Mouse (Mus musculus) liver, embryonic 13.5 days (tissue): ENCODE results near the gene Gng11. TPM values are rescaled to one million over a fixed set of nuclear protein-coding genes. Genes with fewer than 3 reads are reported as not detected.

ENCODE experiments used
- ATAC-seq: fragments of 200-750 bp; cut with Nextera tagmentation; 2 replicates; pipeline ENCODE4 v1.8.0; 2017; ENCODE audit warnings: low read depth, mild to moderate bottlenecking, moderate number of reproducible peaks, moderate library complexity
- DNase-seq: peaks from one replicate; pipeline ENCODE4 v3.0.0; 2022
- H3K27ac ChIP-seq: fragments of 300-500 bp; sonication (generic); 2 replicates; pipeline ENCODE4 v1.5.1; 2015; ENCODE audit warnings: moderate library complexity, mild to moderate bottlenecking, inconsistent platforms
- H3K27me3 ChIP-seq: fragments of 300-500 bp; sonication (generic); 2 replicates; pipeline ENCODE4 v1.6.1; 2015; ENCODE audit warnings: mild to moderate bottlenecking, inconsistent platforms
- H3K36me3 ChIP-seq: fragments of 300-500 bp; sonication (generic); 2 replicates; pipeline ENCODE4 v1.6.1; 2015; ENCODE audit warnings: mild to moderate bottlenecking, inconsistent platforms
- H3K4me1 ChIP-seq: fragments of 300-500 bp; sonication (generic); replicated peaks from 2 replicates; pipeline ENCODE4 v1.6.1; 2015; ENCODE audit warnings: inconsistent platforms
- H3K4me2 ChIP-seq: fragments of 300-500 bp; sonication (generic); 2 replicates; pipeline ENCODE4 v1.6.1; 2015; ENCODE audit warnings: inconsistent platforms, mild to moderate bottlenecking, moderate library complexity
- H3K4me3 ChIP-seq: fragments of 300-500 bp; sonication (generic); replicated peaks from 2 replicates; pipeline ENCODE4 v1.5.1; 2015; ENCODE audit warnings: mild to moderate bottlenecking, inconsistent platforms
- H3K9ac ChIP-seq: fragments of 300-500 bp; sonication (generic); 2 replicates; pipeline ENCODE4 v1.6.1; 2015; ENCODE audit warnings: mild to moderate bottlenecking, inconsistent platforms
- H3K9me3 ChIP-seq: fragments of 300-500 bp; sonication (generic); replicated peaks from 2 replicates; pipeline ENCODE4 v1.6.1; 2016; ENCODE audit warnings: inconsistent platforms
- WGBS: fragments of 180-500 bp; shearing (Covaris S2); methylation state at CpG from one replicate; pipeline ENCODE4 v1.1.7; 2015; ENCODE audit not compliant: insufficient replicate concordance; 5-methylcytosine and 5-hydroxymethylcytosine counted together
- polyA plus RNA-seq: library from polyadenylated mRNA; unstranded; fragments of >200 nt; fragmentation: Nextera tagmentation; extraction: Ambion mirVana; gene quantifications from 2 replicates; pipeline ENCODE4 v1.2.1, GENCODE M21; 2015

The Gng11 gene
- polyA plus RNA-seq, 1 experiment from 2014 or later, result 21.1 TPM

DNA sequence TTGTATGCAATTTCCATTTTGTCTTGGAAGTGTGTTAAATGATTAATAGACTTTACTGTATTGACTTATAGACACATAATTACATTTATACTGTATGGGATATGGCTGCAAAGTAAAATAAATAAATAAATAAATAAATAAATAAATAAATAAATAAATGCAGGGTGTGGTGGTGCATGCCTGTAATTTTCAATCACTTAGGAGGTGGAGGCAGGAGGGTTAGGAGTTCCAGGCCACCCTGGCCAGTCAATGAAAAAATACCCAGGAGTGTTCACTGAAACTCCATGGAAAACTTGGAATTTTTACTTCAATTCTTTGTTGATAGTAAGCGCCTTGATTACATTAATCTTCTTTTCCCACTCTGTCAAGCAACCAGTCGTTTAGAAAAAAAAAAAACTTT is 1.1 kb downstream of the Gng11 start:
- no peak for ATAC-seq
- H3K9me3 ChIP-seq, result no peaks in the 10 kb centered on the region
- peak overlapping the region; percentile 56; the same call in 1 of the 2 replicates for H3K4me3 ChIP-seq
- DNase-seq, result no peak
- WGBS, result 40% methylated on average over 2 of the region's 2 CpGs
- no peaks in the 10 kb centered on the region for H3K4me1 ChIP-seq
- no peaks in the 10 kb centered on the region for H3K27me3 ChIP-seq
- no peak overlapping the region for H3K9ac ChIP-seq
- H3K4me2 ChIP-seq, result no peak overlapping the region
- no peak overlapping the region for H3K27ac ChIP-seq
- H3K36me3 ChIP-seq, result no peaks in the 10 kb centered on the region

DNA sequence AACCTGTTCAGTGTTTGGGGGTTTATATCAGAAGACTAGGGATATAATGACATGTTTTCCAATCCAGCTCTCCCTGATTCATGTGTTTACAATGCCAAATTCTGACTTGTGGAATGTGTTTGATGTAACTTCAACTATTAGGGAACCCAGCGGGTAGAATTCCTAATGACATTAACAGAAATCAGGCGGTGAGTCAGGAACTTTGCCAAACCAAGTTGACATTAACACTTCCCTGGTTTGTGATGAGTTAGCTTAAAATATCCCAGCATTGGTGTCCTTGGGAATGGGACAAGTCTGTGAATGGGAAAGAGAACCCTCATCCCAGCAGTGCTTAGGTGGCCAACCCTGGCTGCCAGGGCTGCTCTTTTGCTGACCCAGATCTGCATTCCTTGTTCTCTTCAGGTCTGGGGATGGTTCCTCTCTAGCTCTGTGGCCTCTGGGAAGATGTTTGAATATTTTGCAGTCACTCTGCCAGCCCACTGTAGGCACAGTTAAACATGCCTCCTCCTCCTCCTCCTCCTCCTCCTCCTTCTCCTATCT is 4.9 kb downstream of the Gng11 start:
- no peaks in the 10 kb centered on the region for H3K36me3 ChIP-seq
- no peaks in the 10 kb centered on the region for H3K9me3 ChIP-seq
- H3K4me3 ChIP-seq, result no peak overlapping the region
- no peak overlapping the region for H3K4me2 ChIP-seq
- H3K27ac ChIP-seq, result no peak overlapping the region
- DNase-seq (no peak), ATAC-seq (no peak)
- no peaks in the 10 kb centered on the region for H3K27me3 ChIP-seq
- no peak overlapping the region for H3K9ac ChIP-seq
- 72% methylated on average over 2 of the region's 2 CpGs for WGBS
- no peaks in the 10 kb centered on the region for H3K4me1 ChIP-seq

DNA sequence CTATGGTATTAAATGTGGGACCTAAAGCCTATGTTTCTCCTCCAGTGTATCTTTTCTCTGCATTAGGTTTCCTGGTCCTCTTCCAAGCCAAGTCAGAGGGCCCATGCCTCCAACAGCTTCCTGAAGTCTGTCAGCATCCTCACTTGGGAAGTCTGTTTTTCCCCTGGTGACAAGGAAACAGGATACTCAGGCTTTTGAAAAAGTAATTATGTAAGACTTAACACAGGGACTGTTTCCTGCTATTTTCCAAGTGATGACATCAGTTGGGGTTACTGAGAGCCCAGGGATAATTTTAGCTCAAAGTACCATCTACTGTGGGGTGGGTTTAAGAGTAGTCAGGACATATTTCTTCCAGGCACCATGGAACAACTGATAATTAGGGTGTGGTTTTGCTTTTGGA is 5.8 kb downstream of the Gng11 start:
- no peaks in the 10 kb centered on the region for H3K9me3 ChIP-seq
- H3K4me2 ChIP-seq, result no peak overlapping the region
- H3K36me3 ChIP-seq, result no peaks in the 10 kb centered on the region
- ATAC-seq (no peak), DNase-seq (no peak)
- H3K4me3 ChIP-seq, result no peak overlapping the region
- no peak overlapping the region for H3K9ac ChIP-seq
- no peak overlapping the region for H3K27ac ChIP-seq
- no peaks in the 10 kb centered on the region for H3K27me3 ChIP-seq
- no peaks in the 10 kb centered on the region for H3K4me1 ChIP-seq

DNA sequence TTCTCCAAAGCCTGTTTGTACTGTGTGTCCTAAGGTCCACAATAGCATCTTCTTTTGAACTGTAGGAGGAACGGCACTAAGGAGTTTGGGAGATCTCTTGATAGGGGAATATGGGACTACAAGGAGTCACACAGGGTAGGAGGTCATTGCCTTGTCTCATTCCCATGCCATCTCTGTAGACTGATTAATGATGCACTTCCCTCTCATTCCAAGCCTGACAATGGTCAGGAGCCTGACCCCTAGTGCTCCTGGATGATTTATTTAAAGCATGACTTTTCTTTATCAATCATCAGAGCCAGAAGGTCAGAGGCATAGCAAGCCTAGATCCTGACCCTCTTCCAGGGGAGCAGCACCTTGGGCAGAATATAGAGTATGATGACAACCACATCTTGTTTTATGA is 18.9 kb downstream of the Gng11 start:
- H3K27me3 ChIP-seq, result no peaks in the 10 kb centered on the region
- 48% methylated on average over 1 of the region's 1 CpGs for WGBS

DNA sequence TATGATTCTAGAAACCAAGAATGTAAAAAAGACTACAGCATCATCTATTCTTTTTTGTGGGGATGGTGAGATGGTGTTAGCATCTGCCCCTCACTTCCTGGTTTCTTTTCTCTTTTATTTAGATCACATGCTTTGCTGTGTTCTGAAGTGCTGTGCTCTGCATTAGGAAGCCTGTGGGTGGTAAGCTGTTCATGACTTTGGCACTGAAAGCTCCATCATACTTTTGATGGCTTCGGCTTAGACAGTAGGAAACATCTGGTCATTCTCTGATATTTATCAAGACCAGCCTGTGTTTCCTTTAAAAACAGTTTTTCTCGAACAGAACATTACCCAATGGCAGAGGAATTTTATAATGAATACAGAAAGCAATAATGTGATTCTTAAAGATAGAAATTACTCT is 22.7 kb downstream of the Gng11 start:
- Histone ChIP-seq H3K27ac (no peak overlapping the region), H3K4me1 (no peaks in the 10 kb centered on the region), H3K4me2 (no peak overlapping the region), H3K36me3 (no peaks in the 10 kb centered on the region), H3K9ac (no peak overlapping the region), H3K4me3 (no peak overlapping the region), H3K27me3 (no peaks in the 10 kb centered on the region), H3K9me3 (no peaks in the 10 kb centered on the region)
- 18% methylated on average over 2 of the region's 2 CpGs for WGBS
- ATAC-seq (no peak), DNase-seq (no peak)

More for the DNA sequence above, 18.9 kb downstream of the Gng11 start:
- no peaks in the 10 kb centered on the region for H3K4me1 ChIP-seq
- H3K27ac ChIP-seq, result no peak overlapping the region
- ATAC-seq (no peak), DNase-seq (no peak)
- no peak overlapping the region for H3K4me3 ChIP-seq
- no peak overlapping the region for H3K4me2 ChIP-seq
- H3K9me3 ChIP-seq, result no peaks in the 10 kb centered on the region
- H3K9ac ChIP-seq, result no peak overlapping the region
- no peaks in the 10 kb centered on the region for H3K36me3 ChIP-seq

DNA sequence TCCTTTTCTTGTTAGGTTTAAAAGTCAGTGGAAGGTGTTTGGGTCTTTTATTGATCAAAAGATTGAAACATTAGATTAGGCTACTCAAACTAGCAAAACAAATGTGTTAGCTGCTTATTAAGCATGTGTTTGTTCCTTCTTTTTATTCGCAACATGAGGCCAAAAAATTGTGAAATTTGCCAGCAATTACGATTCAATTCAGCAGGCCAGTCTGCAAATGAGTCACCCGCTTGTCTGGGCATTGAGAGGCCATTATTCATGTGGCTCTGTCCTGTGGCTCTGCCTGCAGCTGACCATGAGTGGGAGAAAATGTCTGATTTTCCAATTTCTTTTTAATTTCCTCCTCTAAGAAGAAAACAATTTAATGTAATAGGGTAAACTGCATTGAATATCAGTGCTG is 27.3 kb downstream of the Gng11 start:
- Histone ChIP-seq H3K27me3 (no peaks in the 10 kb centered on the region), H3K4me1 (no peaks in the 10 kb centered on the region), H3K9me3 (no peaks in the 10 kb centered on the region), H3K4me2 (no peak overlapping the region), H3K4me3 (no peak overlapping the region), H3K9ac (no peak overlapping the region), H3K36me3 (no peaks in the 10 kb centered on the region), H3K27ac (no peak overlapping the region)
- 56% methylated on average over 3 of the region's 3 CpGs for WGBS
- DNase-seq (no peak), ATAC-seq (no peak)

DNA sequence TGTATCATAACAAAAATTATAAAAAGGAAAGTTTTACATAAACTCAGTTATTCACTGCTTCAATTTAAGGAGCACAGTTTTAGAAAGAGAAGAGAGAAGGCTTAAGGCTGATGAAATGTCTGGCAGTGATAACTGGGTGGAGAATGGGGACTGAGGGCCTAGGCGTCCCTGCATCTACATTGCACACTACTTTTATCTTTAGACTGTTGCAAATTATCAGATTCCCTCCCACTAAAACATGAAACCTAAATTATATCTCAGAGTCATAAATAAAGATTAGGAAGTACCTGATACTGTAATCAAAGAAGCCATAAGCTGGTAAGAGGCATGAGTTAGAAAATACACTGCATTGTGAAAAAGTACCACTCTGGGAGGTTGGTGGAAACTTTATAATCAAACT is 38.1 kb downstream of the Gng11 start:
- Histone ChIP-seq H3K4me1 (no peaks in the 10 kb centered on the region), H3K9me3 (no peaks in the 10 kb centered on the region), H3K27me3 (no peaks in the 10 kb centered on the region), H3K27ac (no peak overlapping the region), H3K4me2 (no peak overlapping the region), H3K4me3 (no peak overlapping the region), H3K36me3 (no peaks in the 10 kb centered on the region), H3K9ac (no peak overlapping the region)
- WGBS, result 42% methylated on average over 1 of the region's 1 CpGs
- DNase-seq, result no peak
- ATAC-seq, result no peak

DNA sequence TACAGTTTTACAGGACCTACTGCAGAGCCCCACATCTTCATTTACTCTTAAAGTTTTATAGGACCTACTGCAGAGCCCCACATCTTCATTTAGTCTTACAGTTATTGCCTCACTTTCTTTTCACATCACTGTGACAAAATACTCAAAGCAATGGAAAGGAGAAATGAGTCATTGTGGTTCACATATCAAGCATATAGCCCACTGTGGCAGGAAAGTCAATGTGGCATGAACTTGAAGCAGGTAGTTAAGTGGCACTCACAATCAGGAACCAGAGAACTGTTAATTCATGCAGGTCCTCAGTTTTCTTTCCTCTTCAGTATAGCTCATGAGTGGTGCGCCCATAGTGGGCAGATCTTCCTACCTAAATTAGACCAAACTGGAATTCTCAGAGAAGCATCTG is 43.5 kb downstream of the Gng11 start:
- Histone ChIP-seq H3K9ac (no peak overlapping the region), H3K4me2 (no peak overlapping the region), H3K27ac (no peak overlapping the region), H3K4me3 (no peak overlapping the region), H3K36me3 (no peaks in the 10 kb centered on the region), H3K9me3 (no peaks in the 10 kb centered on the region), H3K27me3 (no peaks in the 10 kb centered on the region), H3K4me1 (no peaks in the 10 kb centered on the region)
- WGBS, result 55% methylated on average over 1 of the region's 1 CpGs
- DNase-seq (no peak), ATAC-seq (no peak)

DNA sequence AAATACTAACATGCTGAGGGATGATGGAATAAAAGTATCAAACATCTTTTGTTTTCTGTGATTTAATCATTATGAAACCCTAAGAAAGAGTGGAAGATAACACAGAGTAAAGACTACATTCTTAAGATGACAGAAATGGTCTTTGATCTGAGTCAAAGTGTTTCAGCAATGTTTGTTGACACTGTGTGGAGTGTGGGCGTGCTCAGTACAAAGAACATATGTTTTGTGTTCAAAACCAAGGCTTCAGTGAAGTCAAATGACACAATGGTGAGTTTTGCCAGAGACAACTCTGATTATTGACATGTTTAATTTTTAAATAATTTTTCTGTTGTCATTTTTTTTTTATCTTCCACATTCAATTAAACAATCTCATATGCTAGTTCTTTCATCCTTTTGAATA is 49.1 kb downstream of the Gng11 start:
- H3K4me3 ChIP-seq, result no peak overlapping the region
- H3K9ac ChIP-seq, result no peak overlapping the region
- H3K27ac ChIP-seq, result no peak overlapping the region
- DNase-seq, result no peak
- no peak for ATAC-seq
- no peaks in the 10 kb centered on the region for H3K4me1 ChIP-seq
- no peaks in the 10 kb centered on the region for H3K9me3 ChIP-seq
- H3K27me3 ChIP-seq, result no peaks in the 10 kb centered on the region
- WGBS, result 24% methylated on average over 1 of the region's 1 CpGs
- no peak overlapping the region for H3K4me2 ChIP-seq
- H3K36me3 ChIP-seq, result no peaks in the 10 kb centered on the region

DNA sequence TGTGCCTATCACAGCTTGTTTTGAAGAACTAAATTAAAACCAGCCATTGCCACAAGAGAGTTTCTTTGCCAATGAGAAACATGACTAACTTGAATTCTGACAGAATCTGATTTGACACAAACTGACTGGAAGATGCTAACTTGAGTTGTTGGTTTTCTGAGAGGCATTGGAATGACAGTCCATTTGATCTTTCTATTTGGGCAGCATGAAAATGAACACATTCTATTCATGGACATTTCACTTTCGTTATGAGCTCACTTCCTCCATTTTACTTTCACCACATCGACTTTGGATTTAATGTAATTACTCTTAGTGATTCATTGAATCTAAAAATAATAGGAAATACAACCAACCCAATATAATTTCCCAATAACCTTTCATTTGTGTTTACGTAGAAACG is 50.7 kb downstream of the Gng11 start:
- H3K27ac ChIP-seq, result no peak overlapping the region
- H3K9ac ChIP-seq, result no peak overlapping the region
- no peak overlapping the region for H3K4me2 ChIP-seq
- H3K9me3 ChIP-seq, result no peaks in the 10 kb centered on the region
- no peaks in the 10 kb centered on the region for H3K27me3 ChIP-seq
- H3K36me3 ChIP-seq, result no peaks in the 10 kb centered on the region
- 74% methylated on average over 4 of the region's 4 CpGs for WGBS
- no peaks in the 10 kb centered on the region for H3K4me1 ChIP-seq
- ATAC-seq (no peak), DNase-seq (no peak)
- no peak overlapping the region for H3K4me3 ChIP-seq
